Mouse (Mus musculus): Measurements from ENCODE around the gene 1700067K01Rik.

GRCm38 (mm10) chr8:84010625-84011611 is 9.6 kb downstream of the 1700067K01Rik start:
- no peak for TF ChIP-seq POLR2A (IDR thresholded peaks at IDR 0.05; ENCODE audit: low read depth, low read length)
- TF ChIP-seq CTCF (IDR thresholded peaks at IDR 0.05; ENCODE audit: borderline replicate concordance, insufficient read depth, low read length): peak; percentile 55
